Mouse (Mus musculus) olfactory bulb, adult 2 months (tissue): Measurements from ENCODE around the gene Wee2. TPM values are rescaled to one million over a fixed set of nuclear protein-coding genes. Genes with fewer than 3 reads are reported as not detected.

ENCODE experiments used
- H3K27ac ChIP-seq: fragments of 200-500 bp; 2 replicates; pipeline ENCODE4 v1.5.1; 2012; ENCODE audit warnings: low read depth, low read length; ENCODE audit not compliant: insufficient read depth
- H3K4me1 ChIP-seq: fragments of 200-500 bp; 2 replicates; pipeline ENCODE4 v1.6.1; 2012; ENCODE audit warnings: low read length; ENCODE audit not compliant: control insufficient read depth, insufficient read depth
- H3K4me3 ChIP-seq: fragments of 200-500 bp; 2 replicates; pipeline ENCODE4 v1.5.1; 2012; ENCODE audit warnings: mild to moderate bottlenecking, low read depth, low read length, moderate library complexity; ENCODE audit not compliant: insufficient read depth
- CTCF ChIP-seq: fragments of 200-500 bp; IDR thresholded peaks from 2 replicates; pipeline ENCODE4 v1.5.1; 2012; ENCODE audit warnings: low read depth, mild to moderate bottlenecking, low read length, moderate library complexity; ENCODE audit not compliant: insufficient read depth
- POLR2A ChIP-seq: fragments of 200-500 bp; IDR thresholded peaks from 2 replicates; pipeline ENCODE4 v1.6.1; 2012; ENCODE audit warnings: mild to moderate bottlenecking, low read depth, low read length, moderate library complexity; ENCODE audit not compliant: insufficient read depth
- WGBS: fragments of 180-500 bp; shearing (Covaris S2); methylation state at CpG from one replicate; pipeline ENCODE4 v1.1.7; 2018; 5-methylcytosine and 5-hydroxymethylcytosine counted together
- polyA plus RNA-seq: library from polyadenylated mRNA; stranded (reverse); fragments of >200 nt; gene quantifications from 2 replicates; pipeline ENCODE4 v1.2.4, GENCODE M21; 2012; ENCODE audit warnings: low replicate concordance; ENCODE audit not compliant: missing spikeins, insufficient read depth, insufficient read length

Wee2 gene
- polyA plus RNA-seq, 1 experiment = not detected

DNA sequence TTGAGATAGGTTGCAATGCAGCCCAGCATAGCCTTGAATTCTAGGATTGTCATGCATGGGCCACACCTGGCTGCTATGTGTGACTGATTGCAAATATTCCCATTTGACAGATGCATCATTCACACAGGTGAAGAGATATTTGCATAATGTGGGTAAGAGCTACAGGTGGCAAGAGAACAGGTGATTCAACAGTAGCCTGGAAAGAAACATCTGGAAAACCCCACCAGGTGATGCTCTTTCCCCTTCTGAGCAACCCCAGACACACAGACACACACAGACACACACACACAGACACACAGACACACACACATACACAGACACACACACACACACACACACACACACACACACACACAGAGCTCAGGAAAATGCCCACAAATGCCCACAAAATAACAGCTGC lies 7.1 kb upstream of the Wee2 start:
- Histone ChIP-seq H3K4me3 (no peak overlapping the region), H3K4me1 (peaks cover 5% of the 10 kb centered on the region)

DNA sequence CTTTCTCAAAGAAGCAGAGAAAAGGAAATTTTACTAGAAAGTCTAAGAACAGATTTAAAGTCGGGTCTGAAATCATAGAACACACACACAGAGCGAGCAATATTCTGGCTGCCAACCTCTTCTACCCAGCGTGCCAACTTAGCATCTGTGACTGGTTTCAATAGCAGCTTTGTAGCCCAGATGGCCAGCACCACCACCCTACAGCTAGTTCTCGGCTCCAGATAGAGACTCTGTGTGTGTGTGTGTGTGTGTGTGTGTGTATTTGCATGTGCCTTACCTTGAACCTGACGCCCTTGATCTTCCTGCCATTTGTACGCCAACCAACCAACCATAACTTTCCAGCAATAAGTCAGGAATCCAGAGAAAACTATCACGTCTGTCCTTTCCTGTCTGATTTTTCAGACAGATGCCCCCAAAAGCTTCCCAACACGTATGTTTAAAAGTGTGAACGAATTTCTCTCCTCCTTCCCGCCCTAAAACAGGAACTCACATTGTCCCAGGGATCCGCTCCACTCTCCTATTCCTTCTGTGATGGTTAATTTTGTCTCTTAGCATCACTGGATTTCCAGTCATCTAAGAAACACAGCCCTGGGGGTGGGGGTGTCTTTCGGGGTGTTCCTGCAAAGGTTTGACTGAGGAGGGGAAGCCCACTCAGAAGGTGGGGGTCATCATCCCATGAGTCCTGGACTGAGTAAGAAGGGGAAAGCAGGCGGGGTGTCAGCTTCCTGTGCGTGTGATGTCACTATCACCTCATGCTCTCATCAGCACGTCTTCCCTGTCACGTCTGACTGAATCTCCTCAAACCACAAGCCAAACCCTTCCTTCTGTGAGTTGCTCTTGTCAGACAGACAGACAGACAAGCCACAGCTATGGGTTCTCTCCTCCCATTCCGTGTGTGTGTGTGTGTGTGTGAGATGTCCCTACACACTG lies 6.3 kb upstream of the Wee2 start:
- H3K27ac ChIP-seq = no peak overlapping the region
- H3K4me3 ChIP-seq = no peak overlapping the region
- 78% methylated on average over 17 of the region's 17 CpGs for WGBS
- TF ChIP-seq POLR2A = no peak
- TF ChIP-seq CTCF = no peak
- peaks cover 2% of the 10 kb centered on the region; the same call in 1 of the 2 replicates for H3K4me1 ChIP-seq

More for the DNA sequence above, 7.1 kb upstream of the Wee2 start:
- H3K27ac ChIP-seq = no peak overlapping the region
- TF ChIP-seq POLR2A = no peak
- no peak for TF ChIP-seq CTCF

DNA sequence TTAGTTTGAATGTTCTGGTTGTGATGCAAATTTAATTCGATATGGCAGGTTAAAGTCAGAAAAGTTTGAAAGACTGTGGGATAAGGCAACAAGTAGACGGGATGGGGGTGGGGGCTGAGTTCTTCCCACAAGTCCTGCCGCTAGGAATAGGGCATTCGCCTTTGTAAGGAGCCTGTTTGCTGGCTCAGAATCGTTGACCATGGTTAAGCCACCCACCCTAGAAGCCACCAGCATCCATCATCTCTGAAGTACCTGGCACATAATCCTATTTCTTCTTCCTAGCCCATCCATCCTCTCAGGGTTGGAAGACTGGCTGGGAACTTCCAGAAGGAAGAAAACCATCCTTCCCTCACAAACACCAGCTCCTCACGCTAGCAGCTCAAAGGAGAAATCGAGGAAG lies 4.2 kb upstream of the Wee2 start:
- Histone ChIP-seq H3K4me3 (peak overlapping the region; percentile 70), H3K27ac (0 out of 2 replicates have a peak overlapping the region, but pooled peaks have one; percentile 7), H3K4me1 (peaks cover 2% of the 10 kb centered on the region; the same call in 1 of the 2 replicates)
- 12% methylated on average over 7 of the region's 7 CpGs for WGBS
- TF ChIP-seq POLR2A = no peak
- TF ChIP-seq CTCF = no peak

DNA sequence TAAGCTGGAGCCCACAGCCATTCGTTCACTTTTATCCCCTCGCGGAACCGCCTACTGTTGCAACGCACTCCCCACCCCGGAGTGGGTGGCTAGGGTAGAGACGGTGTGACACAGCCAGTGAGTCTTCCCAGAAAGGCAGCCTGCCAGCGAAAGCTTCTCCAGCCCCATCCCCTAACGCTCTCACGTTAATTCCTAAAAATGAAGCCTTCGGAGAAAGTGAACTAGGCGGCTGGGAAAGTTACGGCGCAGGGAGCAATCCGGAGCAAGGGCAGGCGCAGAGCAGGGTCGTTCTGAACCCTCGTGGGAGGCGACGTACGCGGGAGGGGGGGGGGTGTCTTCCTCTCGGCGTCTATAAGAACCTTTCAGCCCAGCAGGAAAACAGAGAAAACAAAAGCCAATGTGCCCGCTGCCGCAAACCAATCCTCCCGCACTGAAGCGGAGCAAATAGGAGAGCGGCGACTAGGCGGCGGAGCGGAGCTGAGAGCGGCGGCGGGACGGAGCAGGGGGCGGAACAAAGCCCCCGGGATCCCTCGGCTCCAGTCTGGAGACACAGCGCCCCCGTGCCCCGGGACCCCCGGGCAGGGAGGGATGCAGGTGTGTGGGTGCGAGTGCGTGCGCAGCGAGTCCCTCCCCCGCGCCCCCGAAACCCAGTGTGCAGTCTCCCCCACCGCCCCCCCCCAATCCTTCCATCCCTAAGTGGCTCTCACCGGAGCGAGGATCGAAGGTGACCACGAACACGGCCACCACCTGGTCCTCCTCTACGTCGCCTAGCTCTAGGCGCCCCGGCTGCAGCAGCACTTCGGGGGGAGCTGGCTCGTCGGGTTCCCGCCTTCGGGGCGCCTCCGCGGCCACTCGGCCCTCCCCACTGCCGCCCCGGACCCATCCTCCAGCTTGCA lies 3.5 kb upstream of the Wee2 start:
- H3K4me1 ChIP-seq = peaks cover 2% of the 10 kb centered on the region; the same call in 1 of the 2 replicates
- H3K4me3 ChIP-seq = peak overlapping the region; percentile 70
- WGBS = 1% methylated on average over 68 of the region's 72 CpGs
- TF ChIP-seq CTCF (no peak), POLR2A (peak; percentile 46; the same call in 1 of the 2 replicates)
- peak overlapping the region; percentile 63 for H3K27ac ChIP-seq

DNA sequence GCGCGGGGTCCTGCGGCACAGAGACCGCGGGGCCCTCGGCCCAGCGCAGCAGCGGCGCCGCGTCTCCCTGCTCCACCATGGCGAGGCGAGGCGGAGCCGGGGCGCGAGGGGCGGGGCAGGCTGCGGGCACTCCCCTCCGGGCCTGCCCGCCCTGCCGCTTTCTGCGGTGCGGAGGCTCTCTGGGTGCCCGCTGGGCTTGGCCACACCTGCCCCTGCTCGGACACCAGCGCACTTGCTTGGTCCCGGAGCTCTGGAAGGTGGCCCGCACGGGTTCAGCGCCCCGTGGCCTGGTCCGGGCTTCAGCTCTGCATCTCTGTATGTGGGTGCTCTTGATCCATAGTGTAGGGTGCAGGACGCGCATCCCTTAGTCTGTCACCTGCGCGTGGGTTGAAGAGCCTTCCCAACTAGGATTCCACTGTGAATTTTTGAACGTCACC lies 2.8 kb upstream of the Wee2 start, which contains the start of gene E330009J07Rik:
Gene E330009J07Rik, minus strand, starts transcription at position 89 of the 437 bp plus-strand sequence.
- WGBS = under 1% methylated on average over 38 of the region's 38 CpGs
- no peak for TF ChIP-seq CTCF
- peak; percentile 64; the same call in 1 of the 2 replicates for TF ChIP-seq POLR2A
- H3K4me3 ChIP-seq = peak within 1 kb of the TSS; percentile 70
- peak within 1 kb of the TSS; percentile 63 for H3K27ac ChIP-seq
- H3K4me1 ChIP-seq = peaks cover 2% of the 10 kb centered on the region; the same call in 1 of the 2 replicates

DNA sequence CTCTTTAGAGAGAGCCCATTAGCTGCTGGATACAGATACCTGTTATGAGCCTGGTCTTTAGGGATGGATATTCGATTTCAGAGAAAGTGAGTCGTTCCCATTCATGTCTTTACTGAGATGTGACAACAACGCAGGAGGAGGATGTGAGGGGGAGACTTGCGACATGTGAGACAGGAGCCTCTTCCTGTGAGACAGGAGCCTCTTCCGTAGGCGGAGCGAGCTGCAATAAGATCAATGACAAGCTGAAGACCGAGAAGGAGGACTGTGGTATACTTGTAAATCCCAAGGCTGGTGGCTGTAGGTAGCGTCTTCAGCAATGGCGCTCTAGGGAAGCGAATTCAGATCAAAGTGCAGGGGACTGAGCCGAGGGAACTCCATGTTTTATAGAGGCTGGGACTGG lies 843 bp downstream of the Wee2 start:
- Histone ChIP-seq H3K4me3 (no peak overlapping the region), H3K27ac (no peak overlapping the region), H3K4me1 (no peaks in the 10 kb centered on the region; the same call in 1 of the 2 replicates)
- TF ChIP-seq POLR2A = no peak
- WGBS = 57% methylated on average over 12 of the region's 12 CpGs

DNA sequence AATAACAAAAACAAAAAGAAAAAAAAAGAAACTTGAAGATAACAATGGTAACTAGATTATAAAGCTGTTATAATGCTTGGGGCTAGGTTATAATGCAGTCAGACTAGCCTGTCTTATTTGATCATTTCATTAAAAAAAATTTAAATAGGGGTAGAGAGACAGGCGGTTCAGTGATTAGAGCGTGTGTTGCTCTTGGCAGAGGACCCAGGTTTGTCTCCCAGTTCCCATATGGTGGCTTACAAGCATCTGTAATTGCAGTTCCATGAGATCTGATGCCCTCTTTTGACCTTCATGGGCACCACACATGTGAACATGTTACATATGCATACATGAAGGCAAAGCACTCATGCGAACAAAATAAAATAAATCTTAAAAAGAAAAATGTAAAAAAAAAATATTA lies 2.4 kb downstream of the Wee2 start:
- Histone ChIP-seq H3K27ac (no peak overlapping the region), H3K4me3 (no peak overlapping the region), H3K4me1 (no peaks in the 10 kb centered on the region; the same call in 1 of the 2 replicates)
- TF ChIP-seq POLR2A = no peak
- no peak for TF ChIP-seq CTCF
- 57% methylated on average over 3 of the region's 3 CpGs for WGBS

DNA sequence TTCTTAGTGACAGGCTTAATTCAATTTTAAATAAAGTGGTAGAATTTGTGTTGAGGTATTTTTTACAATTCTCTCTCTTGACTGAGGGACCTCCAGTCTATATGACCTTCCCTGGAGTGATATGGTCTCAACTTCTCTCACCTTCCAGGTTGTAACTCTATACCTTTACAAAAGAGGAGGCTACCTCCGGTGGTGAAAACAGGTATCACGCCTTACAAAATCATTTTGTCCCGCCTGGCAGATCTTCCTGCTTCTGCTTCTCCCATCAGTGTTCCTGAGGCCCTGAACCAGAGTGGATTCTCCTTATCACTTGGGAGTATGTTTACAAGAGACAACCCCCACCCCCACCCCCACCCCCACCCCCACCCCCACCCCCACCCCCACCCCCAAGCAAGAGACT lies 2.9 kb downstream of the Wee2 start:
- TF ChIP-seq POLR2A (no peak), CTCF (no peak)
- Histone ChIP-seq H3K4me3 (no peak overlapping the region), H3K27ac (no peak overlapping the region), H3K4me1 (no peaks in the 10 kb centered on the region; the same call in 1 of the 2 replicates)
- WGBS = 64% methylated on average over 3 of the region's 3 CpGs
